Comparison of ENCODE assay signal across 10 mouse cellular contexts in genomic region chr4:29118679-29119479, GRCm38 (mm10).
A peak's percentile ranks its signal among the peaks of the same experiment; 100 is the strongest.
DNase-seq lines count a peak whose midpoint lies in the region; ATAC-seq and TF ChIP-seq lines count a peak whose summit lies in the region.
"Had no signal": no experiment of that assay in that cellular context is flagged by ENCODE, and none has a peak within 500 bp of the region (broad histone marks: within the 10 kb centered on the region; RNA-seq: fewer than 3 reads in every experiment).

No protein-coding gene starts in this region.

- H3ac ChIP-seq in myocyte (ENCODE audit: control insufficient read depth, insufficient read length) = no peak overlapping the region

- WGBS in forebrain, embryonic 11.5 days = 17% methylated on average over 7 of the region's 7 CpGs
- 18% methylated on average over 7 of the region's 7 CpGs for WGBS in forebrain, embryonic 15.5 days
- WGBS in kidney, postnatal 0 days = 24% methylated on average over 7 of the region's 7 CpGs
- WGBS in neural tube, embryonic 11.5 days = 40% methylated on average over 7 of the region's 7 CpGs
- 18% methylated on average over 7 of the region's 7 CpGs for WGBS in neural tube, embryonic 15.5 days

- H3K4me1 ChIP-seq in forebrain, embryonic 11.5 days (replicated peaks; ENCODE audit: control insufficient read depth, insufficient read depth, low read length) = no peaks in the 10 kb centered on the region
- H3K4me1 ChIP-seq in forebrain, embryonic 15.5 days = peaks cover 23% of the 10 kb centered on the region
- H3K4me1 ChIP-seq in kidney, postnatal 0 days (replicated peaks; ENCODE audit: insufficient read depth, low read length) = no peaks in the 10 kb centered on the region
- peaks cover 4% of the 10 kb centered on the region for H3K4me1 ChIP-seq in neural tube, embryonic 11.5 days (ENCODE audit: control insufficient read depth, insufficient read depth, low read length)
- peaks cover 9% of the 10 kb centered on the region for H3K4me1 ChIP-seq in neural tube, embryonic 15.5 days

- H3K27me3 ChIP-seq in forebrain, embryonic 11.5 days (ENCODE audit: control insufficient read depth, insufficient read depth, low read length) = no peaks in the 10 kb centered on the region
- no peaks in the 10 kb centered on the region for H3K27me3 ChIP-seq in forebrain, embryonic 15.5 days
- no peaks in the 10 kb centered on the region for H3K27me3 ChIP-seq in kidney, postnatal 0 days (ENCODE audit: insufficient read depth, low read length)
- H3K27me3 ChIP-seq in neural tube, embryonic 11.5 days (ENCODE audit: control insufficient read depth, insufficient read depth, low read length) = no peaks in the 10 kb centered on the region
- no peaks in the 10 kb centered on the region for H3K27me3 ChIP-seq in neural tube, embryonic 15.5 days (replicated peaks)
- no peaks in the 10 kb centered on the region for H3K27me3 ChIP-seq in myocyte (ENCODE audit: control insufficient read depth, insufficient read depth, insufficient read length)
- H3K27me3 ChIP-seq: heart, embryonic 12.5 days had no signal

- no peaks in the 10 kb centered on the region for H3K9me3 ChIP-seq in forebrain, embryonic 11.5 days (ENCODE audit: control insufficient read depth, low read length)
- H3K9me3 ChIP-seq in forebrain, embryonic 15.5 days = no peaks in the 10 kb centered on the region
- no peaks in the 10 kb centered on the region for H3K9me3 ChIP-seq in kidney, postnatal 0 days (replicated peaks; ENCODE audit: low read length)
- no peaks in the 10 kb centered on the region for H3K9me3 ChIP-seq in neural tube, embryonic 11.5 days (ENCODE audit: control insufficient read depth, low read length)
- H3K9me3 ChIP-seq in neural tube, embryonic 15.5 days (replicated peaks) = no peaks in the 10 kb centered on the region
- H3K9me3 ChIP-seq: heart, embryonic 12.5 days had no signal

- TF ChIP-seq CTCF in kidney, postnatal 0 days (IDR thresholded peaks at IDR 0.05; ENCODE audit: low read depth) = no peak

- no peak for TF ChIP-seq POLR2A in myocyte (IDR thresholded peaks at IDR 0.05; ENCODE audit: insufficient read length, low read depth)

- no peak overlapping the region for H3K4me2 ChIP-seq in forebrain, embryonic 11.5 days (ENCODE audit: low read depth, low read length, severe bottlenecking)
- H3K4me2 ChIP-seq in forebrain, embryonic 15.5 days (replicated peaks) = no peak overlapping the region
- H3K4me2 ChIP-seq in kidney, postnatal 0 days (ENCODE audit: low read length) = no peak overlapping the region
- H3K4me2 ChIP-seq in neural tube, embryonic 11.5 days (ENCODE audit: low read depth) = no peak overlapping the region
- H3K4me2 ChIP-seq in neural tube, embryonic 15.5 days = no peak overlapping the region
- H3K4me2 ChIP-seq in myocyte (ENCODE audit: low read depth) = no peak overlapping the region

- H3K36me3 ChIP-seq in forebrain, embryonic 11.5 days (ENCODE audit: control insufficient read depth, insufficient read depth, low read length) = no peaks in the 10 kb centered on the region
- H3K36me3 ChIP-seq in forebrain, embryonic 15.5 days = no peaks in the 10 kb centered on the region
- no peaks in the 10 kb centered on the region for H3K36me3 ChIP-seq in kidney, postnatal 0 days (ENCODE audit: insufficient read depth, low read length)
- H3K36me3 ChIP-seq in neural tube, embryonic 11.5 days (ENCODE audit: control insufficient read depth, insufficient read depth, low read length) = no peaks in the 10 kb centered on the region
- H3K36me3 ChIP-seq in neural tube, embryonic 15.5 days = no peaks in the 10 kb centered on the region
- H3K36me3 ChIP-seq in myocyte (ENCODE audit: control insufficient read depth, insufficient read depth) = no peaks in the 10 kb centered on the region
- H3K36me3 ChIP-seq: heart, embryonic 12.5 days had no signal

- H3K9ac ChIP-seq in forebrain, embryonic 11.5 days (ENCODE audit: low read length) = no peak overlapping the region
- no peak overlapping the region for H3K9ac ChIP-seq in forebrain, embryonic 15.5 days (replicated peaks)
- H3K9ac ChIP-seq in kidney, postnatal 0 days (ENCODE audit: low read depth, low read length) = no peak overlapping the region
- no peak overlapping the region for H3K9ac ChIP-seq in neural tube, embryonic 11.5 days (ENCODE audit: low read length)
- no peak overlapping the region for H3K9ac ChIP-seq in neural tube, embryonic 15.5 days (replicated peaks)
- H3K9ac ChIP-seq: heart, embryonic 12.5 days had no signal

- no peak overlapping the region for H3K4me3 ChIP-seq in forebrain, embryonic 11.5 days (ENCODE audit: low read depth, low read length)
- H3K4me3 ChIP-seq in forebrain, embryonic 15.5 days = no peak overlapping the region
- no peak overlapping the region for H3K4me3 ChIP-seq in kidney, postnatal 0 days (replicated peaks; ENCODE audit: low read depth, low read length)
- no peak overlapping the region for H3K4me3 ChIP-seq in neural tube, embryonic 11.5 days (ENCODE audit: low read depth, low read length)
- H3K4me3 ChIP-seq in neural tube, embryonic 15.5 days (replicated peaks) = no peak overlapping the region
- H3K4me3 ChIP-seq in myocyte = no peak overlapping the region
- H3K4me3 ChIP-seq: heart, embryonic 12.5 days had no signal

- peak; percentile 56; the same call in 1 of the 2 replicates for ATAC-seq in forebrain, embryonic 11.5 days (replicated peaks; ENCODE audit: low FRiP score)
- ATAC-seq in forebrain, embryonic 15.5 days (replicated peaks) = no peak
- ATAC-seq in kidney, postnatal 0 days (replicated peaks; ENCODE audit: low FRiP score, low read depth) = no peak
- ATAC-seq in neural tube, embryonic 11.5 days (ENCODE audit: insufficient read depth, low FRiP score, low TSS enrichment) = peak; percentile 74; the same call in 1 of the 2 replicates
- no peak for ATAC-seq in neural tube, embryonic 15.5 days (ENCODE audit: low FRiP score)

- no peaks in the 10 kb centered on the region for H3K79me2 ChIP-seq in myocyte (ENCODE audit: control insufficient read depth, insufficient read depth)

- H3K27ac ChIP-seq in forebrain, embryonic 11.5 days (ENCODE audit: low read depth, low read length) = no peak overlapping the region
- no peak overlapping the region for H3K27ac ChIP-seq in forebrain, embryonic 15.5 days (replicated peaks)
- H3K27ac ChIP-seq in kidney, postnatal 0 days = no peak overlapping the region
- no peak overlapping the region for H3K27ac ChIP-seq in neural tube, embryonic 11.5 days (ENCODE audit: low read depth, low read length)
- no peak overlapping the region for H3K27ac ChIP-seq in neural tube, embryonic 15.5 days (replicated peaks)
- H3K27ac ChIP-seq: macrophage had no signal

- no peak for DNase-seq in forebrain, embryonic 11.5 days (ENCODE audit: low spot score)
- peak; percentile 78 for DNase-seq in kidney, postnatal 0 days (ENCODE audit: low spot score)
- DNase-seq in kidney, adult 18-20 months = no peak
- DNase-seq in neural tube, embryonic 11.5 days (ENCODE audit: low spot score) = peak; percentile 18
- DNase-seq in spleen, postnatal 10 days (ENCODE audit: low spot score in 2 of 2) = no peak

TF ChIP-seq in myocyte, 11 proteins besides CTCF, POLR2A, EP300 and RAD21:
- TF ChIP-seq POLR2AphosphoS2 (IDR thresholded peaks at IDR 0.05; ENCODE audit: insufficient read length, low read depth) = no peak
- TF ChIP-seq MYOD1 (IDR thresholded peaks at IDR 0.05; ENCODE audit: control insufficient read depth in 1 of 3, insufficient read length in 2 of 3, low read depth in 2 of 3) = peak in 2 of 3 experiments; percentile 21 to 33
- TF ChIP-seq MYOG (IDR thresholded peaks at IDR 0.05; ENCODE audit: control insufficient read depth in 1 of 3, insufficient read depth in 1 of 3, insufficient read length in 2 of 3, low read depth in 2 of 3) = peak in 1 of 3 experiments; percentile 45

Comparison
In these comparisons a context has a peak if more than half of its experiments do, and no peak if none do; other contexts are left out.
1. ATAC-seq: peak in forebrain, embryonic 11.5 days (single experiment) and neural tube, embryonic 11.5 days (single experiment); none in forebrain, embryonic 15.5 days (single experiment), kidney, postnatal 0 days (single experiment) and neural tube, embryonic 15.5 days (single experiment).
2. DNase-seq: peak in kidney, postnatal 0 days (single experiment) and neural tube, embryonic 11.5 days (single experiment); none in forebrain, embryonic 11.5 days (single experiment), kidney, adult 18-20 months (single experiment) and spleen, postnatal 10 days (0 of 2).